Comparison of ENCODE assay signal across 21 mouse cellular contexts in the genomic region with DNA sequence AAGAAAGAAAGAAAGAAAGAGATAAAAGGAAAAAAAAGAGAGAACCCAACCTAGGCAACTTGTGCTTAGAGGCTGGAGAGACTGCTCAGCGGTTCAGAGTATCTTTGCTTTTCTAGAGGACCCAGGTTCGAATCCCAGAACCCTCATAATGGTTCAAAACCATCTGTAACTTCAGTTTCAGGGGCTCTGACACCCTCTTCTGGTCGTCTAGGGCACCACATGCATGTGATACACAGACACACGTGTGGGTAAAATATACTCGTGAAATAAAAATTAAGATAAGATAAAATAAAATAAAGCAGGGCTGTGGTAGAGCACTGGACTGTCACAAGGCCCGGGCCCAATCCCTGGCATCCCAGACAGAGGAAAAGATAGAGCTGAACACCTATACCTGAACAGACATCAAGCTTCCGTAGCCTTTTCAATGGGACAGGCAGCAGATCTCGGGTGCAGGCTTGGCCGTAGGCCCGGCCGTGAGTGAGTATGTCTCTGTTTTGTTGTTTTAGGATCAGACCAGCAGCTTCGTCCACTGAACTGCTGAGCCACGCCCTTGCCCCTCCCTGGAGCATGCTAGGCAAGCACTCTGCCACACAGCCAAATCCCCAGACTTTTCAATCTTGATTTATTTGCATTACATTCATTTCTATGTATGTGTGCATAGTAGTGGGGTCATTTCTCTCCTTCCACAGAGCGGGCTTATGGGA. TPM values are rescaled to one million over a fixed set of nuclear protein-coding genes. Genes with fewer than 3 reads are reported as not detected.
DNase-seq lines count a peak whose midpoint lies in the region; ATAC-seq and TF ChIP-seq lines count a peak whose summit lies in the region.
"Had no signal": no experiment of that assay in that cellular context is flagged by ENCODE, and none has a peak within 500 bp of the region (broad histone marks: within the 10 kb centered on the region; RNA-seq: fewer than 3 reads in every experiment).

No protein-coding gene starts in this region.

- no peaks in the 10 kb centered on the region for H3K27me3 ChIP-seq in heart, adult 2 months (ENCODE audit: control insufficient read depth, insufficient read depth, low read length)
- H3K27me3 ChIP-seq: hindbrain, embryonic 15.5 days; stomach, embryonic 15.5 days had no signal

- peaks cover 5% of the 10 kb centered on the region for H3K4me1 ChIP-seq in heart, adult 2 months (ENCODE audit: control insufficient read depth, insufficient read depth, low read length)

- intact Hi-C loops in heart, adult 2 months (cut with DNase I), result no loop called here
- intact Hi-C loops in left cerebral cortex, adult 2 months (cut with DNase I), result no loop called here
- intact Hi-C loops in left cerebral cortex, postnatal 25 days (cut with DNase I), result no loop called here

- H3K4me3 ChIP-seq in heart, adult 2 months, result no peak overlapping the region
- H3K4me3 ChIP-seq in left cerebral cortex, adult 2 months, result no peak overlapping the region
- H3K4me3 ChIP-seq: heart, embryonic 10.5 days; hindbrain, embryonic 15.5 days; stomach, embryonic 15.5 days had no signal

- H3K79me2 ChIP-seq in heart, adult 2 months (replicated peaks; ENCODE audit: control insufficient read depth, insufficient read depth, low read length), result no peaks in the 10 kb centered on the region

- ATAC-seq in erythroblast, adult 5-6 weeks (replicated peaks; ENCODE audit: low FRiP score, poor library complexity, severe bottlenecking), result peak; percentile 55; the same call in 1 of the 2 replicates

- peak; percentile 29 for TF ChIP-seq CTCF in heart, adult 2 months (IDR thresholded peaks at IDR 0.05)
- TF ChIP-seq CTCF in left cerebral cortex, adult 2 months (IDR thresholded peaks at IDR 0.05), result peak; percentile 7

- H3K36me3 ChIP-seq in heart, adult 2 months (ENCODE audit: control insufficient read depth, insufficient read depth, low read length), result no peaks in the 10 kb centered on the region
- H3K36me3 ChIP-seq: heart, embryonic 10.5 days; hindbrain, embryonic 15.5 days; stomach, embryonic 15.5 days had no signal

- WGBS in heart, adult 2 months, result 72% methylated on average over 14 of the region's 14 CpGs

- no peak for TF ChIP-seq EP300 in heart, adult 2 months (IDR thresholded peaks at IDR 0.05; ENCODE audit: insufficient read depth, low read depth, low read length)

- DNase-seq in heart, adult 2 months, result no peak
- no peak for DNase-seq in heart, adult 9 months (ENCODE audit: low spot score in 2 of 2)
- DNase-seq in left cerebral cortex, adult 2 months (ENCODE audit: extremely low spot score in 1 of 2, low spot score in 2 of 2), result no peak
- DNase-seq in left cerebral cortex, postnatal 25 days (ENCODE audit: low spot score in 2 of 2), result no peak
- DNase-seq in 3T3-L1 (ENCODE audit: low read depth, low spot score), result peak; percentile 25
- no peak for DNase-seq in ovary, postnatal 36 days (ENCODE audit: low spot score)
- no peak for DNase-seq in left cerebral cortex, adult 11 months (ENCODE audit: low spot score)
- DNase-seq: cerebellum, postnatal 25 days; gastrocnemius, postnatal 14 days; heart, postnatal 14 days; layer of hippocampus, postnatal 36 days; lung, adult 18-20 months; retina, postnatal 1 day; thymus, postnatal 25 days had no signal

- H3K27ac ChIP-seq in heart, adult 2 months, result no peak overlapping the region
- no peak overlapping the region for H3K27ac ChIP-seq in left cerebral cortex, adult 2 months
- H3K27ac ChIP-seq: heart, embryonic 10.5 days; hindbrain, embryonic 15.5 days; stomach, embryonic 15.5 days had no signal

- TF ChIP-seq POLR2A in heart, adult 2 months (IDR thresholded peaks at IDR 0.05; ENCODE audit: insufficient read depth, low read depth, low read length), result no peak

- H3K9ac ChIP-seq in heart, adult 2 months (ENCODE audit: low read depth, low read length), result no peak overlapping the region
- H3K9ac ChIP-seq: hindbrain, embryonic 15.5 days; stomach, embryonic 15.5 days had no signal

RNA-seq across cellular contexts. Expression of gene Rfc2, which starts 4.5 kb away (rescaled TPM):
- 10 to 100 TPM; 21.0 to 24.6 TPM for total RNA-seq in heart, adult 2 months (2021)
- polyA plus RNA-seq in heart, adult 2 months (2012; rRNA removed), result 32.5 and 44.8 TPM in 2 replicates
- total RNA-seq in left cerebral cortex, adult 2 months (2021), result 10 to 100 TPM; 60.0 to 64.2 TPM
- 10 to 100 TPM; 56.1 to 61.2 TPM for total RNA-seq in left cerebral cortex, postnatal 25 days (2021)
- 26.7 and 51.0 TPM in 2 replicates for total RNA-seq in erythroblast, adult 5-6 weeks (2015; ENCODE audit: low replicate concordance)
- 14.7 and 23.7 TPM in 2 replicates for total RNA-seq in erythroblast, adult 5-6 weeks (2017; ENCODE audit: low replicate concordance)

RNA-seq across cellular contexts. Expression of gene Syna, which starts 16.7 kb away (rescaled TPM):
- not detected for total RNA-seq in heart, adult 2 months (2021)
- not detected in 2 replicates for polyA plus RNA-seq in heart, adult 2 months (2012; rRNA removed)
- total RNA-seq in left cerebral cortex, adult 2 months (2021), result under 1 TPM; 0.21 to 0.34 TPM
- total RNA-seq in left cerebral cortex, postnatal 25 days (2021), result under 1 TPM; 0.16 to 0.23 TPM
- total RNA-seq in erythroblast, adult 5-6 weeks (2015; ENCODE audit: low replicate concordance), result 0.84 TPM in 1 of 2 replicates, not detected in the other
- not detected in 2 replicates for total RNA-seq in erythroblast, adult 5-6 weeks (2017; ENCODE audit: low replicate concordance)
- total RNA-seq: heart, postnatal 14 days; monocyte, adult 5-6 weeks had no signal
- polyA plus RNA-seq: heart, embryonic 10.5 days; limb, embryonic 11.5 days; neural tube, embryonic 14.5 days had no signal

RNA-seq across cellular contexts. Expression of gene Clip2, which starts 24.4 kb away (rescaled TPM):
- 1 to 10 TPM; 7.0 to 8.0 TPM for total RNA-seq in heart, adult 2 months (2021)
- 6.2 and 9.8 TPM in 2 replicates for polyA plus RNA-seq in heart, adult 2 months (2012; rRNA removed)
- 100 to 1,000 TPM; 116 to 123 TPM for total RNA-seq in left cerebral cortex, adult 2 months (2021)
- total RNA-seq in left cerebral cortex, postnatal 25 days (2021), result 100 to 1,000 TPM; 106 to 120 TPM
- total RNA-seq in erythroblast, adult 5-6 weeks (2015; ENCODE audit: low replicate concordance), result 0.21 and 0.96 TPM in 2 replicates
- 2.1 and 4.0 TPM in 2 replicates for total RNA-seq in erythroblast, adult 5-6 weeks (2017; ENCODE audit: low replicate concordance)

RNA-seq across cellular contexts. Expression of gene Lat2, which starts 38.2 kb away (rescaled TPM):
- total RNA-seq in heart, adult 2 months (2021), result 1 to 10 TPM; 1.1 to 1.6 TPM
- polyA plus RNA-seq in heart, adult 2 months (2012; rRNA removed), result 2.0 and 3.3 TPM in 2 replicates
- total RNA-seq in left cerebral cortex, adult 2 months (2021), result 1 to 10 TPM; 3.4 to 3.9 TPM
- total RNA-seq in left cerebral cortex, postnatal 25 days (2021), result 1 to 10 TPM; 1.5 to 4.2 TPM
- total RNA-seq in erythroblast, adult 5-6 weeks (2015; ENCODE audit: low replicate concordance), result 1.5 and 5.0 TPM in 2 replicates
- total RNA-seq in erythroblast, adult 5-6 weeks (2017; ENCODE audit: low replicate concordance), result 7.5 and 10.9 TPM in 2 replicates

Comparison
In these comparisons a context has a peak if more than half of its experiments do, and no peak if none do; other contexts are left out.
1. RNA of gene Clip2, which starts 24.4 kb away (total RNA-seq): 116 to 123 TPM in left cerebral cortex, adult 2 months and 106 to 120 TPM in left cerebral cortex, postnatal 25 days; 7.0 to 8.0 TPM in heart, adult 2 months and 0.21 to 4.0 TPM in erythroblast, adult 5-6 weeks; every median in the first group is over 10 times any median in the second.